Mouse (Mus musculus): ENCODE measurements at regions not wholly inside any gene's neighbourhood (a gene's known extent, or its start where the extent isn't known, plus 50 kb on each side); places are given as distances from the start of the nearest gene placed in this dataset.

DNA sequence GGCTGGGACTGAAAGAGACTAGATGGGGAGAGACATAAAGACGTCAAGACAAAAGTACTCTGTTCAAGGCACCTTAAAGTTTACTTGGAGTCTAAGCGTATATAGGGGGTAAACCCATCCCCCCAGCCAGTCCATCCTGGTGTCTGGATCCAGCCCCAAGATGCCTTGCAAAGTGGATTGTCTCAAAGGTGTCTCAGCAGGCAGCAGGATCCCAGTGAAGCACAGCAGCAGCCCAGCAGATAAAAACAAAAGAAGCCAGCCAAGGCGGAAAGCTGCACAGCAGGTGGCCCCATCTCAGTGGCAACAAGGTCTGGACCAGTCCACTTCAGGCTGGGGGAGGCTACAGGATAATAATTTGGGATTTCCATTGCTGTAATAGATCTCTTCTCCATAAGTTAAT is 72.0 kb upstream of the Col5a2 start:
- no peak for TF ChIP-seq ELF1 (IDR thresholded peaks at IDR 0.05; ENCODE audit: low read depth, low read length)
- no peak for TF ChIP-seq RCOR1 (conservative IDR thresholded peaks at IDR 0.05; ENCODE audit: low read depth, low read length)
- no peak for TF ChIP-seq HCFC1 (IDR thresholded peaks at IDR 0.05; ENCODE audit: low read depth, low read length)
- TF ChIP-seq POLR2A (IDR thresholded peaks at IDR 0.05; ENCODE audit: low read depth, low read length), result no peak
- no peak for TF ChIP-seq POLR2AphosphoS2 (IDR thresholded peaks at IDR 0.05; ENCODE audit: low read depth, low read length)
- no peak for TF ChIP-seq USF1 (IDR thresholded peaks at IDR 0.05; ENCODE audit: low read depth, low read length)
- TF ChIP-seq SMC3 (IDR thresholded peaks at IDR 0.05; ENCODE audit: low read depth, low read length), result no peak
- no peak for TF ChIP-seq SIN3A (IDR thresholded peaks at IDR 0.05; ENCODE audit: low read length)
- no peak for TF ChIP-seq CHD1 (IDR thresholded peaks at IDR 0.05; ENCODE audit: low read depth, low read length)
- TF ChIP-seq MAFK (IDR thresholded peaks at IDR 0.05; ENCODE audit: insufficient replicate concordance, low read length), result no peak
- no peak for TF ChIP-seq KAT2A (IDR thresholded peaks at IDR 0.05; ENCODE audit: insufficient replicate concordance, low read length)
- TF ChIP-seq E2F4 (IDR thresholded peaks at IDR 0.05; ENCODE audit: insufficient replicate concordance, low read depth, low read length), result no peak
- TF ChIP-seq ZMIZ1 (IDR thresholded peaks at IDR 0.05; ENCODE audit: low read depth, low read length), result no peak
- TF ChIP-seq IRF4 (IDR thresholded peaks at IDR 0.05; ENCODE audit: low read depth, low read length), result no peak
- no peak for TF ChIP-seq JUN (IDR thresholded peaks at IDR 0.05; ENCODE audit: insufficient read depth, low read depth, low read length)
- H3K9ac ChIP-seq (ENCODE audit: insufficient read depth, low read depth), result no peak overlapping the region
- no peak overlapping the region for H3K27ac ChIP-seq (ENCODE audit: insufficient read depth, low read depth)
- no peaks in the 10 kb centered on the region for H3K4me1 ChIP-seq (ENCODE audit: control insufficient read depth in 1 of 2, insufficient read depth in 2 of 2)
- H3K9me3 ChIP-seq (replicated peaks; ENCODE audit: low read length), result no peaks in the 10 kb centered on the region
- H3K4me3 ChIP-seq (replicated peaks in 1 of 3; ENCODE audit: low read depth in 2 of 3, low read length in 2 of 3, poor library complexity in 1 of 3), result no peak overlapping the region
- H3K79me2 ChIP-seq (replicated peaks; ENCODE audit: control insufficient read depth, extremely low read depth, insufficient read depth, poor library complexity, severe bottlenecking), result no peaks in the 10 kb centered on the region
- no peaks in the 10 kb centered on the region for H3K36me3 ChIP-seq (replicated peaks in 1 of 2; ENCODE audit: control insufficient read depth in 1 of 2, insufficient read depth in 1 of 2, low read length in 1 of 2)
- H3K27me3 ChIP-seq (replicated peaks), result no peaks in the 10 kb centered on the region
- in situ Hi-C loops (cut with MboI; ENCODE audit: low pct_ligation_motif_present, low pct_unique_long_range_greater_than_20kb, low sequenced_read_pairs), result no loop called here
- H3K4me2 ChIP-seq (ENCODE audit: insufficient read depth, low read depth, poor library complexity, severe bottlenecking), result no peak overlapping the region
- DNase-seq (ENCODE audit: extremely low read depth), result no peak
- dilution Hi-C loops (cut with MboI; ENCODE audit: extremely low pct_ligation_motif_present, extremely low pct_unique_long_range_greater_than_20kb, low sequenced_read_pairs), result no loop called here

DNA sequence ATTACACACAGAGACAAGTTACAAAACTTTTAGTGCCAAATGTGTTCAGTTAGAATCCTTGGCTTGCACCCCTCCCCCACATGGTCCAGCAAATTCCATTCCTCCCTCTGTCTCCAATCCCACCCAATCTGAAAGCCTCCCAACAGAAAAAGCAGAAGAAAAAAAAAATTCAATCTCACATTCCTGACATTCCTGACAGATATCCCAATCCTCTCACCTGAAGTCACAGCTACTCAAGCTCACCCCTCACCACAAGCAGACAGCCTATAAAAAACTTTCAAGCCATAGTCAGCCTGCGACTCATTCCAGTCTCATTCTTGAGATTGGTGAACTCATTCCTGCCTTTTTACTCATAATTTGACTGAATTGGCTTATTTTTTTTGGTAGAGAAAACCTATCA is 77.4 kb upstream of the Col5a2 start:
- dilution Hi-C loops (cut with MboI; ENCODE audit: extremely low pct_ligation_motif_present, extremely low pct_unique_long_range_greater_than_20kb, low sequenced_read_pairs) (no loop called here), in situ Hi-C loops (cut with MboI; ENCODE audit: low pct_ligation_motif_present, low pct_unique_long_range_greater_than_20kb, low sequenced_read_pairs) (no loop called here)
- H3K4me1 ChIP-seq (ENCODE audit: control insufficient read depth in 1 of 2, insufficient read depth in 2 of 2), result no peaks in the 10 kb centered on the region
- no peaks in the 10 kb centered on the region for H3K79me2 ChIP-seq (replicated peaks; ENCODE audit: control insufficient read depth, extremely low read depth, insufficient read depth, poor library complexity, severe bottlenecking)
- TF ChIP-seq ELF1 (IDR thresholded peaks at IDR 0.05; ENCODE audit: low read depth, low read length) (no peak), MAZ (IDR thresholded peaks at IDR 0.05; ENCODE audit: low read depth, low read length) (no peak), EP300 (IDR thresholded peaks at IDR 0.05; ENCODE audit: low read length) (no peak), PAX5 (IDR thresholded peaks at IDR 0.05; ENCODE audit: low read length) (no peak), SMC3 (IDR thresholded peaks at IDR 0.05; ENCODE audit: low read depth, low read length) (no peak), ZC3H11A (IDR thresholded peaks at IDR 0.05; ENCODE audit: low read depth, low read length) (no peak), ZMIZ1 (IDR thresholded peaks at IDR 0.05; ENCODE audit: low read depth, low read length) (no peak)
- no peaks in the 10 kb centered on the region for H3K36me3 ChIP-seq (replicated peaks in 1 of 2; ENCODE audit: control insufficient read depth in 1 of 2, insufficient read depth in 1 of 2, low read length in 1 of 2)
- H3K9me3 ChIP-seq (replicated peaks; ENCODE audit: low read length), result no peaks in the 10 kb centered on the region
- no peaks in the 10 kb centered on the region for H3K27me3 ChIP-seq (replicated peaks)
- no peak overlapping the region for H3K27ac ChIP-seq (ENCODE audit: insufficient read depth, low read depth)
- no peak overlapping the region for H3K4me2 ChIP-seq (ENCODE audit: insufficient read depth, low read depth, poor library complexity, severe bottlenecking)
- H3K4me3 ChIP-seq (replicated peaks in 1 of 3; ENCODE audit: low read depth in 2 of 3, low read length in 2 of 3, poor library complexity in 1 of 3), result no peak overlapping the region
- no peak for DNase-seq (ENCODE audit: extremely low read depth)
- H3K9ac ChIP-seq (ENCODE audit: insufficient read depth, low read depth), result no peak overlapping the region

Measured in CH12.LX (cell line).